Mouse (Mus musculus): Measurements from ENCODE around the gene Tmcc1. TPM values are rescaled to one million over a fixed set of nuclear protein-coding genes. Genes with fewer than 3 reads are reported as not detected.
"Not testable (repeated sequence)": the region's sequence is repeated elsewhere in the genome, so short reads cannot be mapped to it uniquely, and the experiment has no call there.

The Tmcc1 gene
- polyA plus RNA-seq, 1 experiment: 17.6 TPM

GRCm38 (mm10) chr6:116071781-116072180 is 121.5 kb downstream of the Tmcc1 start:
- Histone ChIP-seq H3K27me3 (ENCODE audit: control insufficient read depth, insufficient read depth, insufficient read length) (no peaks in the 10 kb centered on the region), H3K79me2 (ENCODE audit: control insufficient read depth, insufficient read depth) (peaks cover 12% of the 10 kb centered on the region), H3K36me3 (ENCODE audit: control insufficient read depth, insufficient read depth) (no peaks in the 10 kb centered on the region), H3ac (ENCODE audit: control insufficient read depth, insufficient read length) (no peak overlapping the region), H3K4me3 (no peak overlapping the region), H3K4me2 (ENCODE audit: low read depth) (peak overlapping the region; percentile 70)
- TF ChIP-seq POLR2AphosphoS2 (IDR thresholded peaks at IDR 0.05; ENCODE audit: insufficient read length, low read depth) (no peak), E2F4 (IDR thresholded peaks at IDR 0.05; ENCODE audit: insufficient read depth) (no peak), TCF12 (IDR thresholded peaks at IDR 0.05; ENCODE audit: insufficient read depth, poor library complexity, severe bottlenecking) (no peak), POLR2A (IDR thresholded peaks at IDR 0.05; ENCODE audit: insufficient read length, low read depth) (no peak), MYOG (IDR thresholded peaks at IDR 0.05; ENCODE audit: control insufficient read depth in 1 of 3, insufficient read depth in 1 of 3, insufficient read length in 2 of 3, low read depth in 2 of 3) (no peak), SRF (IDR thresholded peaks at IDR 0.05; ENCODE audit: control insufficient read depth, insufficient read length, low read depth) (no peak), CEBPB (IDR thresholded peaks at IDR 0.05; ENCODE audit: insufficient read depth, poor library complexity, severe bottlenecking) (no peak), MAX (IDR thresholded peaks at IDR 0.05; ENCODE audit: low read depth) (no peak), USF1 (IDR thresholded peaks at IDR 0.05; ENCODE audit: low read depth) (no peak), TCF3 (IDR thresholded peaks at IDR 0.05; ENCODE audit: insufficient read length, low read depth) (no peak), MYOD1 (IDR thresholded peaks at IDR 0.05; ENCODE audit: control insufficient read depth in 1 of 3, insufficient read length in 2 of 3, low read depth in 2 of 3) (no peak)

GRCm38 (mm10) chr6:116070558-116070957 is 122.7 kb downstream of the Tmcc1 start:
- Histone ChIP-seq H3ac (ENCODE audit: control insufficient read depth, insufficient read length) (no peak overlapping the region), H3K4me3 (no peak overlapping the region), H3K27me3 (ENCODE audit: control insufficient read depth, insufficient read depth, insufficient read length) (no peaks in the 10 kb centered on the region), H3K79me2 (ENCODE audit: control insufficient read depth, insufficient read depth) (peaks cover 17% of the 10 kb centered on the region), H3K4me2 (ENCODE audit: low read depth) (no peak overlapping the region), H3K36me3 (ENCODE audit: control insufficient read depth, insufficient read depth) (no peaks in the 10 kb centered on the region)
- no peak for TF ChIP-seq REST (IDR thresholded peaks at IDR 0.05; ENCODE audit: insufficient read depth, insufficient read length)
- TF ChIP-seq POLR2AphosphoS2 (IDR thresholded peaks at IDR 0.05; ENCODE audit: insufficient read length, low read depth): no peak
- TF ChIP-seq MAX (IDR thresholded peaks at IDR 0.05; ENCODE audit: low read depth): no peak
- TF ChIP-seq MYOG (IDR thresholded peaks at IDR 0.05; ENCODE audit: control insufficient read depth in 1 of 3, insufficient read depth in 1 of 3, insufficient read length in 2 of 3, low read depth in 2 of 3): no peak
- no peak for TF ChIP-seq TCF3 (IDR thresholded peaks at IDR 0.05; ENCODE audit: insufficient read length, low read depth)
- TF ChIP-seq USF1 (IDR thresholded peaks at IDR 0.05; ENCODE audit: low read depth): no peak
- no peak for TF ChIP-seq MYOD1 (IDR thresholded peaks at IDR 0.05; ENCODE audit: control insufficient read depth in 1 of 3, insufficient read length in 2 of 3, low read depth in 2 of 3)
- TF ChIP-seq TCF12 (IDR thresholded peaks at IDR 0.05; ENCODE audit: insufficient read depth, poor library complexity, severe bottlenecking): no peak
- no peak for TF ChIP-seq CEBPB (IDR thresholded peaks at IDR 0.05; ENCODE audit: insufficient read depth, poor library complexity, severe bottlenecking)
- no peak for TF ChIP-seq POLR2A (IDR thresholded peaks at IDR 0.05; ENCODE audit: insufficient read length, low read depth)
- TF ChIP-seq SRF (IDR thresholded peaks at IDR 0.05; ENCODE audit: control insufficient read depth, insufficient read length, low read depth): no peak
- TF ChIP-seq E2F4 (IDR thresholded peaks at IDR 0.05; ENCODE audit: insufficient read depth): no peak

DNA sequence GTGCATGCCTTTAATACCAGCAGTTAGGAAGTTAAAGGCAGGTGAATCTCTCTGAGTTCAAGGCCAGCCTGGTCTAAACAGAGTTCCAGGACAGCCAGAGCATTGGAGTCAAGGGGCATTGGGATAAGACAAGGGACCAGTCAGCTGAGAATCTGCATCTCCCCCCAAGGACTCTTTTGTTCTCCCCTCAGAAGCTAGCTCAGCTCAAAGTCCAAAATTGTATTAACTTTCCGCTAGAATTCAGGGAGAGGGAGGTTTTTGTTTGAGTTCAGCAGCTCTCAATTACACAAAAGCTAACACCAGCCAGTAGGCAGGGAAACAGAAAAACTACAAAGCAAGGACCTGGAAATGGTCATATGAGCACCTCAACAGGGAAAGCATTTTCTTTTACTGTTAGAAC is 129.8 kb downstream of the Tmcc1 start:
- TF ChIP-seq MAX (IDR thresholded peaks at IDR 0.05; ENCODE audit: low read depth) (no peak), MYOD1 (IDR thresholded peaks at IDR 0.05; ENCODE audit: control insufficient read depth in 1 of 3, insufficient read length in 2 of 3, low read depth in 2 of 3) (no peak), SRF (IDR thresholded peaks at IDR 0.05; ENCODE audit: control insufficient read depth, insufficient read length, low read depth) (no peak), CEBPB (IDR thresholded peaks at IDR 0.05; ENCODE audit: insufficient read depth, poor library complexity, severe bottlenecking) (no peak), REST (IDR thresholded peaks at IDR 0.05; ENCODE audit: insufficient read depth, insufficient read length) (no peak)
- Histone ChIP-seq H3ac (ENCODE audit: control insufficient read depth, insufficient read length) (no peak overlapping the region), H3K27me3 (ENCODE audit: control insufficient read depth, insufficient read depth, insufficient read length) (no peaks in the 10 kb centered on the region)

DNA sequence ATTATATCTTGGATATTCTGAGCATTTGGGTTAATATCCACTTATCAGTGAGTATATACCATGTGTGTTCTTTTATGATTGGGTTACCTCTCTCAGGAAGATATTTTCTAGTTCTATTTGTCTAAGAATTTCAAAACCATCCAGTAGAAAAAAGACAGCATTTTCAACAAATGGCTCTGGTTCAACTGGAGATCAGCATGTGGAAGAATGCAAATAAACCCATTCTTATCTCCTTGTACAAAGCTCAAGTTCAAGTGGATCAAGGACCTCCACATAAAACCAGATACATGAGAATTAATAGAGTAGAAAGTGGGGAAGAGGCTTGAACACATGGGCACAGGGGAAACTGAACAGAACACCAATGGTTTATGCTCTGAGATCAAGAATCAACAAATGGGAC is 133.7 kb downstream of the Tmcc1 start:
- H3ac ChIP-seq (ENCODE audit: control insufficient read depth, insufficient read length); H3K27me3 ChIP-seq (ENCODE audit: control insufficient read depth, insufficient read depth, insufficient read length); H3K36me3 ChIP-seq (ENCODE audit: control insufficient read depth, insufficient read depth); H3K4me3 ChIP-seq; H3K4me2 ChIP-seq (ENCODE audit: low read depth): not testable (repeated sequence)
- H3K79me2 ChIP-seq (ENCODE audit: control insufficient read depth, insufficient read depth): peaks cover 20% of the 10 kb centered on the region

More for the DNA sequence above, 129.8 kb downstream of the Tmcc1 start:
- no peak overlapping the region for H3K4me3 ChIP-seq
- no peaks in the 10 kb centered on the region for H3K36me3 ChIP-seq (ENCODE audit: control insufficient read depth, insufficient read depth)
- H3K79me2 ChIP-seq (ENCODE audit: control insufficient read depth, insufficient read depth): peaks cover 25% of the 10 kb centered on the region
- no peak overlapping the region for H3K4me2 ChIP-seq (ENCODE audit: low read depth)

GRCm38 (mm10) chr6:116058541-116059300 is 134.6 kb downstream of the Tmcc1 start:
- no peak overlapping the region for H3K4me3 ChIP-seq
- H3ac ChIP-seq (ENCODE audit: control insufficient read depth, insufficient read length): no peak overlapping the region
- no peaks in the 10 kb centered on the region for H3K27me3 ChIP-seq (ENCODE audit: control insufficient read depth, insufficient read depth, insufficient read length)
- peaks cover 20% of the 10 kb centered on the region for H3K79me2 ChIP-seq (ENCODE audit: control insufficient read depth, insufficient read depth)
- H3K4me2 ChIP-seq (ENCODE audit: low read depth): no peak overlapping the region
- TF ChIP-seq MAX (IDR thresholded peaks at IDR 0.05; ENCODE audit: low read depth) (no peak), TCF12 (IDR thresholded peaks at IDR 0.05; ENCODE audit: insufficient read depth, poor library complexity, severe bottlenecking) (no peak), MYOG (IDR thresholded peaks at IDR 0.05; ENCODE audit: control insufficient read depth in 1 of 3, insufficient read depth in 1 of 3, insufficient read length in 2 of 3, low read depth in 2 of 3) (no peak), E2F4 (IDR thresholded peaks at IDR 0.05; ENCODE audit: insufficient read depth) (no peak), REST (IDR thresholded peaks at IDR 0.05; ENCODE audit: insufficient read depth, insufficient read length) (no peak), CEBPB (IDR thresholded peaks at IDR 0.05; ENCODE audit: insufficient read depth, poor library complexity, severe bottlenecking) (no peak), USF1 (IDR thresholded peaks at IDR 0.05; ENCODE audit: low read depth) (no peak), TCF3 (IDR thresholded peaks at IDR 0.05; ENCODE audit: insufficient read length, low read depth) (no peak), SRF (IDR thresholded peaks at IDR 0.05; ENCODE audit: control insufficient read depth, insufficient read length, low read depth) (no peak), MYOD1 (IDR thresholded peaks at IDR 0.05; ENCODE audit: control insufficient read depth in 1 of 3, insufficient read length in 2 of 3, low read depth in 2 of 3) (no peak), POLR2A (IDR thresholded peaks at IDR 0.05; ENCODE audit: insufficient read length, low read depth) (no peak), POLR2AphosphoS2 (IDR thresholded peaks at IDR 0.05; ENCODE audit: insufficient read length, low read depth) (no peak)
- no peaks in the 10 kb centered on the region for H3K36me3 ChIP-seq (ENCODE audit: control insufficient read depth, insufficient read depth)
